Mouse (Mus musculus) yolk sac, embryonic 10.5 days (tissue): ENCODE results near the gene Taldo1.

Source experiments
- DNase-seq: peaks from one replicate; pipeline ENCODE4 v3.0.0-alpha.2; 2017; ENCODE audit warnings: low spot score

Gene Taldo1

DNA sequence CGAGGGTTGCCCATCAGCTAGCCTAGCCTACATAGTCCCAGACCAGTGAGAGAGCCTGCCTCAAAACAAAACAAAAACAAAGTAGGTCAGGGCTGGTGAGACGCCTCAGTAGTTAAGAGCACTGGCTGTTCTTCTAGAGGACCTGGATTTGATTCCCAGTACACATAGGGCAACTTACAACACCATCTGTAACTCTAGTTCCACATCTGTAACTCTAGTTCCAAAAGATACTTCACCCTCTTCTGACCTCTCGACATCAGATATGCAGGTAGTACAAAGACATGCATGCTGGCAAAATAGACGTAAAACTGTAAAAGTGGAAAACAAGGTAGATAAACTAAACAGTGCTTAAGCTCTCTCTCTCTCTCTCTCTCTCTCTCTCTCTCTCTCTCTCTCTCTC is 31.8 kb downstream of the Taldo1 start:
- DNase-seq, result no peak

DNA sequence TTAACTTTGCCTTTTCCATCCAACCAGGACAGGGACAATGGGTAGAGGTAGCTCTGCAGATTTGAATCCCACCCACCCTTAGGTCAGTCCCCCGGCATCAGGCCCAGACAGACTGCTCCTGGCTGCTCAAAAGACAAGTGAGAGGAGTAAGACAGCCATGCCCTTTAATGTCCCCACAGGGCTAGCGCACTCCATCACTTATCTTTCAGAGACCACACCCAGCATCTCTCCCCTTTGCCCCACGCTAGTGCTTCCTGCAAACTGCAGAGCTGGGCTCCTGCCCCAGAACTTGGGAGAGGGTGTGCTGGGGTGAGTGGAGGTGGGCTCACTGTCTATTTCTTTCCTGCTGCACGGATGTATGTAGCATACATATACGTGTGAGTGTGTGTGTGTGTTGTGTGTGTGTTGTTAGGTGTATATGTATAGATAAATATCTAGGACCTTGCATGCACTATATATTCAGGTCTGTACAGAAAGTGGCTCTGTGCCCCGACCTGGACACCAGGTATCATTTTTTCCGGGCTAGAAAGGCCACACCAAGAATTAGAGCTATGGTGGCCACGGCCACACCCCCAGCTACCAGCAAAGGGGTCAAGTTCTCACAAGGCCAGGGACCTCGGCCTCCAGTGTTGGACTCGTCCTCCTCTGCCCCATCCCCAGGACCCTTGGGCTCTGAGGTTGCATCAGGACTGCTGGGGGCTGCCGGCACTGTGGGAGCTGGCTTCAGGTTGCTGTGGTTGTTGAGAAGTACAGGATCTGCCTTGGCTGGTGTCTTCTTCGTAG is 35.1 kb downstream of the Taldo1 start:
- no peak for DNase-seq

DNA sequence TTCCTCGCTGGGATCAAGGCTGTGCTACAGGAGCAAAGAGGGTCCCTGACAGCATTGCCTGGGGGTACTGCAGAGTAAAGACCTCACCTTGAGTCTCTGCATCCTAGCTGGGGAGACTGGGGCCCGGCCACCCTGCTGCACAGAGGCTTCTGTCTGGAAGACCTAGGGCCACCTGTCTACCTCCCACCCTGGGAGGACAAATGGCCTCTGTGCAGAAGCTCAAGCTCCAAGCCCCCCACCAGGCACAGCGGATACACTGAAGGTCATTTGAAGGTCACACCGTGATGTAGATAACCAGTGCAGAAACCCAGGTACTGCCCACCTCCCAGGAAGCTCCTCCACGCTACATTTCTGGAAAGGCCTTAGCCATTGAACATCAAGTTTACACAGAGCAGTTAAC is 36.7 kb downstream of the Taldo1 start:
- DNase-seq, result no peak

DNA sequence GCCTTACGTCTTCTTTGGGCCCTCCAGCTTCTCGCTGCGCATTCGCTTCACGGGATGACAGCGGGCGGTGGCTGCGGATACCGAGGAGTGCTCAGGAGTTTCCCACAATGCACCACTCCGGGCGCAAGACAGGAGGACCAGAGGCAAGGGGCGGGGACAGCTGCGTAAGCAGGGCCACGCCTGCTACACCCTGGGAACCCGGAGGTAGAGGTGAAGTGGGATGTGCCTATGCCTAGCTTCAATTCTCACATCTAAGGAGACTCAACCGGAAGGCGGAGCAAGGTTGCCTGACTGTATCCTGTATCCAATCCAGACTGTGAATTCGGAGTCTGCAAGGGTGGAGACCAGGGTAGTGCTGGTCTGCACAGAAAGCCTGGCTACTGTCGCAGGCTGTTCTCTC is 37.3 kb downstream of the Taldo1 start, which contains the start of gene Cend1:
TSS of gene Cend1 (minus strand) at position 182 of the 400 bp plus-strand sequence.
- no peak for DNase-seq

DNA sequence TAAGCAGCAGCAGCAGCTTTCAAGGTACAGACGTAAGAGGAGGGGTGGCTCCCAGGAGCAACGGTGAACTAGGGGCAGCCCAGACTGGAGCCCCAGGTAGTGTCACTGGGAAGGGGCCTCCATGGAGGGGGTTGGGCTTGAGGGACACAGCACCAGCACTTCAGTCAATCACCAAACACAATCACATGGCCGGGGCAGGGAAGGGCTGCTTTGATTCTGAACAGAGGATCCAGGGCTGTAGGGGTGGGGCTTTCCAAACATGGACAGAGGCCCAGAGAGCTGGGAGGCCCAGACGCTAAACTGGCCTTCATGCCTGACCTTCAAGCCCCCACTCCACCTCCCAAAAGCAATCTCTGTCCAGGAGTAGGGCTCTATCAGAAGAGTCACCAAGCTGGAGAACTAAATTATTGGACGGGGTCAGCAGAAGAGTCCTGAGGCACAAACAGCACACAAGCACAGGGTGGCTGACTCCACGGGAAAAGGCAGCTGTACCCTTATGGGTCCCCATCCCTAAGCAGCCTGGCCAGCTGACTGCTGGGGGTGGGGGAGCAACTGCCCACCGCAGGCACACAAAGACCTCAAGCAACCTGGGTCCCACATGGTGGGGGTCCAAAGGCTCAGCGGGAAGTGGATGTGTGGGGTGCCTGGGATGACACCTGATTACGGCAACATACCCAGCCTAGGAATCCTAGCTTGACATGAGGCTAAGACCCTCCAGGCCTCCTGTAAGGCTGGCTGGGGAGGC is 38.0 kb downstream of the Taldo1 start:
- no peak for DNase-seq

DNA sequence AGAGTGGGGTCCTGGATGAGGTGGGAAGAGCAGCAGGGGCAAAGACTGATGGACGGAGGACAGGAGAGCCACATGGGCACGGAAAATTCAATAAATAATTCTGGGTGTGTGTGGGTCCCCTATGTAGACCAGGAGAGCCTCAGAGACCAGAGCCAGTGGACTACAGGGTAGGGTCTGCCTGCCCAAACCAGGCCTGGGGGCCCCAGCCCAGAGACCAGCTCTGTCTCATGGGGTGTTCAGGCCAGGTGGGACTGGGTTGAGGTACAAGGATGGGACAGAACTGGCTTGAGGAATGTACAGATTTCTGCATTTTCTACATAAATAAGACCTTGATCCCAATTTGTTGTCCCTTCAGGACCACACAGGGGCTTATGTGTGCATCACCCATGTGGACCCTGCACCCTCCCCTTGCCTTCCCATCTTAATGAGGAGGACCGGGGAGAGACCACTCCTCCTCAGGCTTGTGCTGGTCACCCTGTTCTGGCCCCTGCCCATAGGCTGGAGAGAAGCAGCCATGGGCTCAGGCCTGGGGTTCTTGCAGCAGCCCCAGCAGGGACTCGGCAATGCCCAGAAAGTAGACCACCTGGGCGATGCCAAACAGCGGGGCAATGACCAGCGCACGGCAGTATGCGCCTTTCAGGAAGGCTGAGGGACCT is 38.7 kb downstream of the Taldo1 start:
- DNase-seq, result no peak

DNA sequence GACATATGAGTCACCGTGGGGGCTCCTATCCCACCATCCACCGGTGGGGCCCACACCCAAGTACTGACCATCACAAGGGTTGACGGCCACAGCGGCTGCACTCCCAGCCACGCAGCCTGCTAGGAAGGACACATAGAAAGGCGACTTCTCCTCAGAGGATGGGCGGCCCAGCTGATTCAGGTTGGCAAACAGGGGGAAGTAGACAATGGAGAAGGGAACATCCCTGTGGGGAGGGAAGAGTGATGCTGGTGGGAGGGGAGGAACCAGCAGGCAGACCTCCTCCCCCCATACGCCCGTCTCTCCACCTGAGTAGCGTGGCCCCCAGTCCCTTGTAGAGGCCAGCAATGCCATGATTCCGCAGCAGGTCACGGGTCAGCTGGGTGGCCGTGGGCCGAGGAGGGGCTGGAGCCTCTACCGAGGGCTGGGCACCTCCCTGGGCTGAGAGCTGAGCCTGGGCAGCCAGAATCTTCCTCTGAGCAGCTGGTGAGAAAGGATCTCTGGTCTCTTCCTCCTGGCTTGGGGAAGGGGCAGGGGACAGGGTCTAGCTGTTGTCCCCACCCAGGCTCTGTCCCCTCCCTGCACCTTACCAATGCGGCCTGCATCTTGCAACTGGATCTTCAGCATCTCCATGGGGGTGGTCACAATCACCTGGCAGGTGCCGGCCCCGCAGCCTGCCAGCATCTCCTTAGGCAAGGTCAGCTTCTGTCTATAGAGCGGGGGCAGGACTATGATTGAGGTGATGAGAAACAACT is 39.6 kb downstream of the Taldo1 start:
- no peak for DNase-seq

DNA sequence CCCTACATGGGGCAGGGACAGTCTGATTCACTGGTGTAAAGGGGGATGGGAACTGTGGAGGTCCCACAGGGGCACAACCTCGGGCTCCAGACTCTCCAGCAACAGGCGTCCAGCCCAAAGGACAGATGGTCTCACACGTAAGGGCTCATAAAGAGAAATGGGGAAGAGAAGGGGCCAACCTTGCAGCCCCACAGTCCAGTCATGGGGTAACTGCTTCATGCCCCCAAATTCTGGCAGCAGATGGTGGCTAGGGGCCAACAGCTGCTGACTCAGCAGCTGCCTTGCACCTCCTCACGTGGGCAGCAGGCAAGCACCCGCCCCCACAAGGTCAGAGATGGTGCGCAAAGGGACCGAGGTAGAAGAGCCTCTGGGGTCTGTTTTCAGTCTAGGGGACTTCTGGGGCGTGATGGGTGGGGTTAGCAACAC is 40.2 kb downstream of the Taldo1 start:
- no peak for DNase-seq

DNA sequence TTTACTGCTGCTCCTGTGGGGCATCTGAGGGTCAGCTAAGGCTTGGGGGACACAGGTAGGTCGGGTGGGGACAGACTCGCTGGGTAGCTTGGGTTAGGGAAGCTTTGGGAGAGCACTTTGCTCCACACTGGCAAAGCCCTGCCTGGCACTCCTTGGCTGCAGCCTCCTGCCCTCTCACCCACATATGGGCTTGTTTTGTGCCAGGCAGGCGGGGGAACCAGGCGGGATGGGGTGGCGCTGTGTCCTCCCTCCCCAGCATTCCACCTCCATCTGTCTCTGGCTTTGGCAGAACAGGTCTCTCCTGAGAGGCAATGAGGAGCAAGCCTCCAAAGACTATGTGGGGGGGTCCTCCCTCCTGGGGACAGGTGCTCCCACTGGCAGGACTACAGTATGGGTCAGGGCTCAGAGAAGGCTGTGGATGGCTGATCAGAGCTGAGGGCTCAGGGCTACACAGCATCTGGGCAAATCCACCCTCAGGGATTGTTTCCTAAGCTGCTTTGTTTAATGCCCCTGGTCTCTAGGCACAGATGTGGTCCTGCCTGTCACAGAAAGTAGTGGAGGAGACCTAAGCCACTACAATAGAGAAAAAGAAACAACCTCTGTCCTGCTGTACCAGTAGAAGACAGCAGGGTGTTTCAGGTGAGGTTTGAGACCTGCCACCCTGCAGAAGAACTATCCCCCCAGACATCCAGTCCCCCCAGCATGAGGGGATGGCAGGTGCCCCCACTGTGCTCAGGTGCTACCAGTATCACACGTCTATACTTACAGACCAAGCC is 40.9 kb downstream of the Taldo1 start:
- DNase-seq, result no peak

DNA sequence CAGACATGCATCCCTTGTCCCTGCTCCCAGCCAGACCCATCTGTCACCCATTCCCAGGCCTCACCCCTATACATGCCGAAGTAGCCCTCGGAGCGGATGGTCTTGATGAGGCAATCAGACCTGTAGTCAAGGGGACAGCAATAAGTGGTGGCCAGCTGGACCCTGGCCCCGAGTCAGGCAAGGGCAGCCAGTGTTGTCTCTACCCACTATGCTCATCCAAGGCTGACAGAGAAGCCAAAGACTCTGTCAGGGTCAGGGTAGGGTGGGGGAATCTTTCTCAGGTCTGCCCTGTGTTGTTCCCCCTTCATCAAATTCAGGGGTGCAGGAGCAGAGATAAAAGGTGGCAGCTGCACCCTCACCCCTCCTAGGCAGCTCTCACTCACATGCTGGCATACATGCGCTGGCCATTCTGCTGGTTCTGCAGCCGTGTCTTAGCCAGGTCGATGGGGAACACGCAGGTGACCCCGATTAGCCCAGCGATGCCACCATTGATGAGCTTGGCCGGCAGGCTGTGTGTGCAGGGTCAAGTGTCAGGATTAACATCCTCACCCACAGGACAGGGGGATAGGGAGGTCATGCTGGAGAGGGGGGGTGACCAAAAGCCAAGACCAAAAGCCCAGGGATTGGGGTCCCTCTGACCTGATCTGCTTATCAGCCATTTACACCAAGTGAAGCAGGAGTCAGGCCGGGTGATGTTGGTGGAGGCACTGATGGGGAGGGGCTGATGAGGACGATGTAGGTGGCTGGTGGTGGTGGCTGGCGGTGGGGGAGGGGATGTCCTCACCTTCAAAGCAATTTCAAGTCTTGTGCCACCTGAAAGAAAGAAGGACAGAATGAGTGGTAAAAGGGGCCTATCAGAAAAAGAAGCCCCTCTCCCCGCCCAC is 41.8 kb downstream of the Taldo1 start:
- DNase-seq, result no peak

DNA sequence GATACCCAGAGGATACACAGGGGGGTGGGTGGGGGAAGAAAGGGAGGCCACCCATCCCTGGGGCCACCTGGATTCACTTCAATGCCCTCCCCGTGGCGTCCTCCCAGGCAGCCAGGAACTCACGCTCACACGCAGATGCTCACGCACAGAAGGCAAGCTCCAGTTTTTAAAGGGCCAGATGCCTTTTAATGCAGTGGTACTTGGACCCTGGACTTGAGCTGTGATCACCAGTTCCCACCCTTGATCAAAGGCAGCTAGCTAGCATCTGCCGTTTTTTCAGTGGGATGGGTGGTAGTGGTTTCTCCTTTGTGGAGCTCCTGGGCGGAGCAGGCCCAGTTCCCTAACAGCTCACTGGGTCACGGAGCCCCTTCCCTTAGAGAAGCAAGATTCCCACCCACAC is 42.5 kb downstream of the Taldo1 start:
- no peak for DNase-seq

DNA sequence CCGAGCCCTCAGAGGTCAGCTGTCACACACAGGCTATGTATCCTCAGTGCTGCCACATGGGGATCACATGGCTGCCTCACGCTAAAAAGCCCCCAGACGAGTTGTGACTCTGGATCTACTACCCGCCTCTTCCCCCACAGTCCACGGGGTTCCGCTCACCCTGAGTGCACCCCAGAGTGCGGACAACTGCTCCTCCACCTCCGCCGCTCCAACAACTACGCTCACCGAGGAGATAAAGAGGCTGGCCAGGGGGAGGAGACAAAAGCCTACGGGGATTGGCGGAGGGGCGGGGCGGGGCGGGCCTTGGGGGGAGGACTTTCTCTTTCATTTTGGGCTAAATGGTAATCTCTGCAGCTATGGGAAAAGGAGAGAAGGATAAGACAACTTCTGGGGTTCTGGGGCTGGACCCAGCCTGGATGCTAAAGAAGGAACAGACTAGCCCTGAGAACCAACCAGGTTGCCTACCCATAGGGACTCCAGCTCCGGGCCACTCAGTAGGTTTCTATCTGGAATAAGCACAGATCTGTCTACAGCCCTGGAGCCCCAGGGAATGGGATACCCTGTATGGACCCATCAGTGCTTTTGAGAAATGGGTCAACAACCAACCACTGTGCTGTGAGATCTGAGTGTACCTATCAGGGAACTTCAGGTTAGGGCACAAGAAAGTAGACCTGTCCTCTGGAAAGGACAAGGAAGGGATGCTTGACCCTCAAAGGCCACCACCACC is 43.3 kb downstream of the Taldo1 start:
- DNase-seq, result peak; percentile 78

DNA sequence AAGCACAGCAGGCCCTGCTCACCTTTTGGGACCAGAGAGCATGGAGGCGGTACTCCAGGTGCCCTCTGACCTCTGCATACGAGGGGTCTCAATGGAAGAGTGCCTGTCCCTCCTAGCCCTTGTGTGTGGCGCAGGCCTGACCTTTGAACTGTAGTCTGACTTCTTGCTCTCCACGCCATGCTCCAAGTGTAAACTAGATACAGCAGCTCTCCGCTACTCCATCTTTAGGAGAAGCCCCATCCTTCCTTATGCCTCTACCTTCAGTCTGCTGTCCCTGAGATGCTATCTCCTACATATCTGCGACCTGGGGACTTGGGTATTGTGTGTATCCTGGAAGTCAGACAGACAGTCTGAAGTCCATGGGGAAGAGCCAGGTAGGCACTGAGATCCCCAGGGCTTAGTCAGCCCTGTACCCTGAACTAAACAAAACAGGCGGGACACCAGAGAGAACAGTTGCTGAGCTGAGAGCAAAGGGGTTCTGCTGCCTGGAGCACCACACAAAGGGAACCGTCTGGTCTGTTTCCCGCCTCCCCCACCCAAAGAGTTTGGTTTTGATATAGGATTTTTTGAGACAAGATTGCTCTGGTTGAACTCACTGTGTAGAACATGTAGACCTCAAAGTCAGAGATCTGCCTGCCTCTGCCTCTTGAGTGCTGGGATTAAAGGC is 44.0 kb downstream of the Taldo1 start:
- peak; percentile 72 for DNase-seq

DNA sequence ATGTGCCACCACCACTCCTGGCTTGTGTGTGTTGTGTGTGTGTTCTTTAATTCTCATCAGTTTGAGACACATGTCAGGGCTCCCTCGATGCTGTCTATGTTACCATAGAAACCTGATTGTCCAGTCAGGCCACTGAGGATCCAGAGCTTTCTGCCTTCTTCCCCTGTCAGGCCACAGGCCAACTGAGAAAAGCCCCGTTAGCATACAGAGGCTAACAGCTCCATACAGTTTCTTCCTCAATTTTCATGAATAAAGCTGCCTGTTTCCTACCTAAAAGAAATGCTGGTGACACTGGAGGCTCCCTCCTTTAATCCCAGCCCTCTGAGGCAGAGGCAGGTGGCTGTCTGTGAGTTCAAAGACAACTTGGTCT is 44.5 kb downstream of the Taldo1 start:
- DNase-seq, result no peak

DNA sequence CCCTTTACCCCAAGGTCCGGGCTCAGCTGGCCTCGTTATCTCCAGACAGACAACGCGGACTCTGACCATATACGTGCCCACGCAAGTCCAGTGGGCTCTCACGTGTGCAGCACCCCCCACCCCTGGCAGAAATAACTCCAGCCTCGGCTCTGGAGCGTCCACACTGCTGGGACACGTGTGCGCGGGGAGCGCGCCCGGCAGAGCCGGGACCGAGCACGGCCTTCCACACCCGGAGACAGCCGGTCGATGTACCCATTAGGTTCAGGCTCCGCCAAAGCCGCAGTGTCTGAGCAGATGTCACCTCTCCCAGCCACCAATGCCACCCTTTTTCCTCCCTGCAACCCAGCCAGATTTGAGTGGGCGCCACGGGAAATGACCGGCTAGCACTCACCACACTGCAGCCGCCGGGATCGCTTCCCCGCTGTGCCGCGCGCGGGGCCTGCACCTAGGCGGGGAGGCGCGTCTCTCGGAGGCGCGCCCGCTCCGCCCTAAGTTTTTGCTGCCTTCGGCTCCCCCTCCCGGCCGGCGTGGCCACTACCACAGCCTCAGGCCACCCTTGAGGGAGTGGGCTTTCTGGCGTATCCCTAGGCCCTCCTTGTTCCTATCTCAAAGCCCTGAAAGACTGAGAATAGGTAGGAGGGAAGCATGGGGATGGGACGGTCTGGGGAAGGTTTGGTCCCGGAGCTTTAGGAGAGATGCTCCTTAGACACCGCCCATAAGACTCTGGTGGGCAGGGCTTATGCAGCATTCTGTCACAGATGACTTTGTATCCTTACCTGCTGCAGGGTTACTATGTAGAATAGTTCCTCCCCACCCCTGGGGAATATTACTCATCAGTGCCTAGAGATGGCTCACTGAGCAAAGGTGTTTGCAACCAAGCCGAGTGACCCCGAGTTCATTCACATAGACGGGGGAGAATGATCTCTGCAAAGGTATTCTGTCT is 45.5 kb downstream of the Taldo1 start, which contains the start of gene Slc25a22:
TSS of gene Slc25a22 (minus strand) at position 715 of the 943 bp plus-strand sequence.
- peak; percentile 85 for DNase-seq

DNA sequence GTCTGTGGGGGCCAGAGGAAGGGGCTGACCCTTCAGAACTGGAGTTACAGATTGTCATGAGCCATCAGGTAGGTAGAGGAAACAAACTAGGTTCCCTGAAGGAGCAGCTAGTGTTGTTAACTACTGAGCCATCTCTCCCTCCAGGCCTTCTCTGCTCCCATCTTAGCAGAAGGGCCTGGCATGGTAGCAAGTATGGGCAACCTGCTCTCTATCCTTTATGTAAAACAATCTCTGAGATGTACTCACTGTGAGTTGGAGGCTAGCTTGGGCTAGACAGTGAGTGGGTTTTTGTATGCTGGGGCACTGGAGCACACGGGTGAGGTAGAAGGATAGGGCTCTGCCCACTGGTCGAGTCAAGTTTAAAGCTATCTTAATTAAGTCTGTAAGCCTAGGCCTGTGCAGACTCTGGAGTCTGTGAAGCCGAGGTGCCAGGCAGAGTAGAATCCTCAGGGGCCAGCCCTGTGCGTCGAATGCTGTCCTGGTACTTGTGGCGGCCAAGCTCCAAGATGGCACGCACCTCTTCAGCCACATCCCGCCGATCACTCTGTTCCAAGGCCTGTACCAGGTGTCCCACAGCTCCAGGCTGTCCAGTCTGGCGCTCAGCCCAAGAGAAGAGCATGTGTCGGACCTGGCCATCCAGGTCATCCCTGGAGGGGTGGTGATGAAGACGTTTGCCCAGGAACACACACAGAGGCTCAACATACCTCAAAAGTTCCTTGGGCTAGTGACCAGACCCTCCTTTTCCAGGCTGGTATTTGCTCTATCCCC is 46.4 kb downstream of the Taldo1 start:
- DNase-seq, result no peak

DNA sequence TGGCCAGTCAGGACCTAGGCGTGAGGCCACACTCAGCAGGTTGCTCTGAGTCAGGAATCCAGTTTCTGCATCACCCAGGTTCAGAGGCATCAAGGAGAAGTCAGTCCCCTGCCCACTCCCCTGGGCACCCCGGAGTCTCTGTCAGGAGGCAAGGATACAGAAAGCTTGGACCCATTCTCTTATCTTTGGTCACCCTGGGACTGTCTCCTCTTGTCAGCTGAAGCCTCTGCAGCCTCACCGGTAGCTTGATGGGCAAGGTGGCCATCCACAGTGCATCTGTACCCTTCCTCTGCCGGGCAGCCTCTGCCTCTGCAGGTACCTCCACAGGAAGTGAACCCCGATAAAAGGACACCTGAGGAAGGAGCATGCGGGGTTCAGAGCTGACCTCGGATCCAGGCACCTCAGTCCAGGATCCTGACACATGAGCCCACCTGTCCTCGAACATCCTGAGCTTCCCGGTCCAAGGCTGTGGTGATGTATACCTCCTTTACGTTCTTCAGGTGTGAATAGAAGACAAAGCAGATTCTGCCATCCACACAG is 47.2 kb downstream of the Taldo1 start:
- DNase-seq, result no peak
